Mouse (Mus musculus): ENCODE data around the gene Alg2. TPM values are rescaled to one million over a fixed set of nuclear protein-coding genes. Genes with fewer than 3 reads are reported as not detected.

Alg2 gene
- polyA plus RNA-seq, 1 experiment: 14.3 TPM

DNA sequence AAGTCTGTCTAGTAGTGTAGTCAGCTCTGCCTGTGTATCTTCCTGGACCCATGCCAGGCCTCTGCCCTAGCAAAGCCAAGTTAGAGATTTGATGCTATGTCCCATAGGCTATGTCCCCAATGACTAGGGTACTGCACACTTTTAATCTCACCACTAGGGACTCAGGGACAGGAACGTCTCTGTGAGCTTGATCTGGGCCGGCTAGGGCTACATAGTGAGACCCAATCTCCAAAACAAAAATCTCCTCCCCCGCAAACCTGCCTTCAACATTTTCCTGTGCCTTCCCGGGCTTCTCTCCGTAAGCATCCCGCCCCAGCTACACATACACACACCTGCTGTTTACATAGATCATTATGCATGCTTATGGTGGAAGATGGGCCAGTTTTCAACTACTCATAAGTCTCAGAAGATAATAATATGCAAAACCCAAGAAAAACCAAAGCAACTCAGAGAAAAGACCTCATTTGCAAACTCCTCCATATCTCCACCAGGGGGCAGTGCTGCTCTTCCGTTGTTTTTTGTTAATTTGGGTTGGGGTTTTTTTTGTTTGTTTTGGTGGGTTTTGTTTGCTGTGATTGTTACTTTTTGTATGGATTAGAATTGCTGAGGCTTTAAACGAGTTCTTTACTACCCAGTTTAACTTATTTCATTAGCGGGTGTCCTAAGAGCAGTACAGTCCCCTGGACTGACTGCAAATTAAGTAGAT, 54.7 kb downstream of the Alg2 start:
- Histone ChIP-seq H3K79me3 (ENCODE audit: low read depth) (no peaks in the 10 kb centered on the region), H3K27me3 (ENCODE audit: control insufficient read depth, insufficient read depth, insufficient read length) (peaks cover 17% of the 10 kb centered on the region), H3K79me2 (ENCODE audit: control insufficient read depth, insufficient read depth) (no peaks in the 10 kb centered on the region), H3K4me3 (ENCODE audit: insufficient read depth, poor library complexity, severe bottlenecking) (no peak overlapping the region), H3ac (ENCODE audit: control insufficient read depth, insufficient read length, low read depth) (no peak overlapping the region), H3K36me3 (ENCODE audit: control insufficient read depth, insufficient read depth) (no peaks in the 10 kb centered on the region)
- no peak for TF ChIP-seq FOSL1 (IDR thresholded peaks at IDR 0.05; ENCODE audit: insufficient read depth, low read length, poor library complexity, severe bottlenecking)
- TF ChIP-seq CEBPB (IDR thresholded peaks at IDR 0.05; ENCODE audit: low read depth): no peak
- TF ChIP-seq MYOD1 (IDR thresholded peaks at IDR 0.05; ENCODE audit: control insufficient read depth, insufficient read length, low read depth): no peak
- TF ChIP-seq USF1 (IDR thresholded peaks at IDR 0.05; ENCODE audit: low read depth): no peak
- no peak for TF ChIP-seq CTCF (IDR thresholded peaks at IDR 0.05; ENCODE audit: control insufficient read depth, insufficient read depth, insufficient read length)
- no peak for TF ChIP-seq MAX (IDR thresholded peaks at IDR 0.05)
- TF ChIP-seq MYOG (IDR thresholded peaks at IDR 0.05; ENCODE audit: control insufficient read depth, extremely low read depth, insufficient read length): no peak

GRCm38 (mm10) chr4:47417871-47418270, 56.3 kb downstream of the Alg2 start:
- no peak overlapping the region for H3ac ChIP-seq (ENCODE audit: control insufficient read depth, insufficient read length, low read depth)
- TF ChIP-seq CEBPB (IDR thresholded peaks at IDR 0.05; ENCODE audit: low read depth) (no peak), USF1 (IDR thresholded peaks at IDR 0.05; ENCODE audit: low read depth) (no peak), MYOD1 (IDR thresholded peaks at IDR 0.05; ENCODE audit: control insufficient read depth, insufficient read length, low read depth) (no peak)
- H3K27me3 ChIP-seq (ENCODE audit: control insufficient read depth, insufficient read depth, insufficient read length): peaks cover 11% of the 10 kb centered on the region
- H3K4me3 ChIP-seq (ENCODE audit: insufficient read depth, poor library complexity, severe bottlenecking): no peak overlapping the region
- no peaks in the 10 kb centered on the region for H3K36me3 ChIP-seq (ENCODE audit: control insufficient read depth, insufficient read depth)
- no peaks in the 10 kb centered on the region for H3K79me3 ChIP-seq (ENCODE audit: low read depth)
- no peaks in the 10 kb centered on the region for H3K79me2 ChIP-seq (ENCODE audit: control insufficient read depth, insufficient read depth)

Other genes starting within 250 kb of the Alg2 start
- gene Tgfbr1, start 121.1 kb downstream of the Alg2 start, polyA plus RNA-seq (2012; fragmentation: generic; extraction: Trizol): 2.4 TPM
- 437 TPM for gene Sec61b, start 325 bp upstream of the Alg2 start, polyA plus RNA-seq (2012; fragmentation: generic; extraction: Trizol)

Data from C2C12 (cell line).